ENCODE assay signal across 8 mouse cellular contexts in genomic region chr12:8498591-8499000, GRCm38 (mm10). TPM values are rescaled to one million over a fixed set of nuclear protein-coding genes. Genes with fewer than 3 reads are reported as not detected.
DNase-seq lines count a peak whose midpoint lies in the region; ATAC-seq lines count a peak whose summit lies in the region.

No protein-coding gene starts in this region.

- DNase-seq in 3T3-L1 (ENCODE audit: low read depth, low spot score), result peak; percentile 52
- DNase-seq in B cell, adult 2 months, result peak; percentile 60 to 61
- peak; percentile 69 for DNase-seq in embryo, embryonic 11 days
- peak; percentile 46 to 63 for DNase-seq in left cerebral cortex, postnatal 25 days (ENCODE audit: low spot score in 2 of 2)
- DNase-seq in midbrain, embryonic 10.5 days (ENCODE audit: low spot score), result peak; percentile 63
- DNase-seq in cerebellum, adult 9-10 months, result no peak

- no peaks in the 10 kb centered on the region for H3K36me3 ChIP-seq in heart, embryonic 16.5 days (ENCODE audit: control insufficient read depth, insufficient read depth)
- no peaks in the 10 kb centered on the region for H3K36me3 ChIP-seq in midbrain, embryonic 10.5 days
- H3K36me3 ChIP-seq in stomach, embryonic 16.5 days (ENCODE audit: control insufficient read depth, insufficient read depth, low read length), result no peaks in the 10 kb centered on the region

- WGBS in heart, embryonic 16.5 days, result 1% methylated on average over 11 of the region's 13 CpGs
- WGBS in midbrain, embryonic 10.5 days, result 3% methylated on average over 13 of the region's 13 CpGs
- WGBS in stomach, embryonic 16.5 days, result 2% methylated on average over 11 of the region's 13 CpGs

- peak overlapping the region; percentile 90 for H3K4me3 ChIP-seq in heart, embryonic 16.5 days (ENCODE audit: low read length)
- peak overlapping the region; percentile 79 for H3K4me3 ChIP-seq in midbrain, embryonic 10.5 days
- H3K4me3 ChIP-seq in stomach, embryonic 16.5 days (replicated peaks; ENCODE audit: low read length), result peak overlapping the region; percentile 90

- no peaks in the 10 kb centered on the region for H3K9me3 ChIP-seq in heart, embryonic 16.5 days (replicated peaks; ENCODE audit: control insufficient read depth, low read length)
- H3K9me3 ChIP-seq in midbrain, embryonic 10.5 days (replicated peaks), result no peaks in the 10 kb centered on the region
- no peaks in the 10 kb centered on the region for H3K9me3 ChIP-seq in stomach, embryonic 16.5 days (replicated peaks; ENCODE audit: control insufficient read depth, low read length)

- peaks cover 38% of the 10 kb centered on the region for H3K4me1 ChIP-seq in heart, embryonic 16.5 days (ENCODE audit: control insufficient read depth, insufficient read depth, low read length)
- H3K4me1 ChIP-seq in midbrain, embryonic 10.5 days, result peaks cover 49% of the 10 kb centered on the region
- H3K4me1 ChIP-seq in stomach, embryonic 16.5 days (ENCODE audit: control insufficient read depth, insufficient read depth, low read length), result peaks cover 30% of the 10 kb centered on the region

- no peak for ATAC-seq in heart, embryonic 16.5 days (replicated peaks; ENCODE audit: extremely low read depth, insufficient read depth, low FRiP score)
- no peak for ATAC-seq in stomach, embryonic 16.5 days (ENCODE audit: insufficient read depth, low FRiP score)

- no peaks in the 10 kb centered on the region for H3K27me3 ChIP-seq in heart, embryonic 16.5 days (ENCODE audit: control insufficient read depth, insufficient read depth, low read length)
- H3K27me3 ChIP-seq in midbrain, embryonic 10.5 days (ENCODE audit: low read depth, poor library complexity, severe bottlenecking), result no peaks in the 10 kb centered on the region
- no peaks in the 10 kb centered on the region for H3K27me3 ChIP-seq in stomach, embryonic 16.5 days (ENCODE audit: control insufficient read depth, insufficient read depth, low read length)

- peak overlapping the region; percentile 85 for H3K4me2 ChIP-seq in heart, embryonic 16.5 days (ENCODE audit: low read depth, low read length)
- peak overlapping the region; percentile 89 for H3K4me2 ChIP-seq in stomach, embryonic 16.5 days (ENCODE audit: low read depth, low read length)

- peak overlapping the region; percentile 100 for H3K9ac ChIP-seq in heart, embryonic 16.5 days (ENCODE audit: low read length)
- peak overlapping the region; percentile 98 for H3K9ac ChIP-seq in stomach, embryonic 16.5 days (ENCODE audit: low read length)

- intact Hi-C loops in left cerebral cortex, postnatal 25 days (cut with DNase I), result loop anchor here (2.0 kb wide), 3 partner anchors 32 to 154 kb away; no protein-coding TSS in a partner anchor

- H3K27ac ChIP-seq in heart, embryonic 16.5 days (ENCODE audit: low read length), result peak overlapping the region; percentile 100
- H3K27ac ChIP-seq in midbrain, embryonic 10.5 days (replicated peaks), result peak overlapping the region; percentile 99
- peak overlapping the region; percentile 98 for H3K27ac ChIP-seq in stomach, embryonic 16.5 days (ENCODE audit: low read length)

RNA-seq across cellular contexts. Expression of gene Rhob, which starts 1.2 kb away (rescaled TPM):
- polyA plus RNA-seq in heart, embryonic 16.5 days (2015; fragmentation: Nextera tagmentation; extraction: Ambion mirVana), result 38.5 and 39.3 TPM in 2 replicates
- total RNA-seq in left cerebral cortex, postnatal 25 days (2021), result 100 to 1,000 TPM; 274 to 298 TPM
- 30.0 and 30.1 TPM in 2 replicates for polyA plus RNA-seq in midbrain, embryonic 10.5 days (2016; fragmentation: Nextera tagmentation; extraction: Ambion mirVana)
- 32.0 and 34.3 TPM in 2 replicates for polyA plus RNA-seq in stomach, embryonic 16.5 days (2015; fragmentation: Nextera tagmentation; extraction: Ambion mirVana)
